Mouse (Mus musculus) granulocyte monocyte progenitor cell, adult 5-6 weeks (primary cell): ENCODE data around the gene Glipr2. TPM values are rescaled to one million over a fixed set of nuclear protein-coding genes. Genes with fewer than 3 reads are reported as not detected.

ENCODE experiments used
- ATAC-seq: replicated peaks from 2 replicates; pipeline ENCODE4 v1.8.0; 2016; ENCODE audit warnings: mild to moderate bottlenecking, moderate TSS enrichment, inconsistent platforms; ENCODE audit not compliant: poor library complexity, severe bottlenecking
- total RNA-seq, 2 experiments: library from RNA; stranded (forward) in 1 of 2; stranded (reverse) in 1 of 2; fragments of 200-712, 200-1000 nt in 1 of 2; fragments of >200 nt in 1 of 2; fragmentation: Nextera tagmentation in 1 of 2; gene quantifications; 2 replicates each; pipeline ENCODE4 v1.2.3; 2014 to 2017

The Glipr2 gene
- total RNA-seq, 2 experiments from 2014 or later, result 12.7 to 20.8 TPM

DNA sequence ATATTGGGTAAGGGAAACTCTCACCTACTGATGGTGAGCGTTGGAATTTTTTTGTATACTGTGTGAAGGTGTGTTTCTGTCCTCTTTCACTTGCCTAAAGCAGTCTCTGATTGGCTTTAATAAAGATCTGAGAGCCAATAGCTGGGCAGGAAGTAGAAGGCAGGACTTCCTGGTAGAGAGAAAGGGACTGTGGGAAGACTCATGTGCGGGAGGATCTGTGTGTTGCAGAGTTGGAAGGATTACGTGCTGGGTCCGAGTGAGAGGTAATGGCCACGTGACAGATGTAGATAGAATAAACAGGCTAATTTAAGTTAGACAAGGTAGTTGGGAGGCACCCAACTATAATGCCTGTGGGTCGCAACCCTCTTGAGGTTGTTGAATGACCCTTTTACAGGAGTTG, 46.4 kb downstream of the Glipr2 start:
- ATAC-seq, result no peak

DNA sequence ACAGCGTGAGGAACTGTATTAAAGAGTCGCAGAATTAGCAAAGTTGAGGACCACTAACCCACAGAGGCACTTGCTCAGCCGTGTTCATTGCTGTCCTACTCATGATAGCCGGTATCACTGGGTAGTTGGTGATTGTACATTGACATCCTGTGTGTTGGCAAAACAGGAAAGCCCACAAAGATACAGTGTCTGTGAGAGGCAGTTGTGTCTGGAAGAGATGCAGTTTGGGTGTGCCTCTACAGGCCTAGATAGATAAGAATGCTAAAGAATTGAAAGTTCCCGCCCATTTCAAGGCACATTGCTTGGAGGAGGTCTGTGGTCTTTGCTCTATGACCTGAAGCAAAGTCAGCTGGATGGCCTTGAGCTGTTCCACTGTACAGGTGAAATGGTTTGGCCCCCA, 46.9 kb downstream of the Glipr2 start, which contains the start of gene Clta:
Gene Clta (plus strand): TSS at position 327 of the 400 bp plus-strand sequence.
- ATAC-seq, result no peak

DNA sequence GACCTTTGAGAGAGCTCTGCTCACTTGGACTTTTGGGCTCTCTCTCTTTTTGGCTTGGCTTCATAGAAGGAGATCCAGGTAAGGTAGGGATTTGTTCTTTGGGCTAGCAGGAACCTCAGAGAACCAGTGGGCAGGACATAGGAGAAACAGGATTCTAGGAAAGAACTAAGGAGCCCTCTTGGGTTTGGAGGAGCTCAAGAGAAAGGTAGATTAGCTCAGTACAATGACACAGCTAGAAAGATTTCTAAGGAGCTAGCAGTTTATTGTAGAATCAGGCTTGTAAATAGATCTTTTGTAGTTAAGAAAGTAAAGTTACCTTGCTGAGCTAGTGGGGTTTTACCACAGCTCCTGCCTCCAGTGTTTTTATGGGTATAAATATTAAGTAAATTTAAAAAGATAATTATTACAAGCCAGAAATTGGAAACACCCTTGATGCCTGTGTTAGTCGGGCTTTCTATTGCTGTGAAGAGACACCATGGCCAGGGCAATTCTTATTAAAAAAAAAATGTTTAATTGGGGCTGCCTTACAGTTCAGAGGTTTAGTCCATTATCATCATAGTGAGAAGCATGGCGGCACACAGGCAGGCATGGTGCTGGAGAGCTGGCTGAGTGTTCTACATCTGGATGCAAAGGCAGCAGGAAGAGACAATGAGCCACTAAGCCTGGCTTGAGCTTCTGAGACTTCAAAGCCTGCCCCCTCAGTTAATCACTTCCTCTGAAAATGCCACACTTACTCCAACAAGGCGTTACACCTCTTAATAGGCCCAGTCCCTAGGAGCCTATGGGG, 47.6 kb downstream of the Glipr2 start:
- no peak for ATAC-seq

DNA sequence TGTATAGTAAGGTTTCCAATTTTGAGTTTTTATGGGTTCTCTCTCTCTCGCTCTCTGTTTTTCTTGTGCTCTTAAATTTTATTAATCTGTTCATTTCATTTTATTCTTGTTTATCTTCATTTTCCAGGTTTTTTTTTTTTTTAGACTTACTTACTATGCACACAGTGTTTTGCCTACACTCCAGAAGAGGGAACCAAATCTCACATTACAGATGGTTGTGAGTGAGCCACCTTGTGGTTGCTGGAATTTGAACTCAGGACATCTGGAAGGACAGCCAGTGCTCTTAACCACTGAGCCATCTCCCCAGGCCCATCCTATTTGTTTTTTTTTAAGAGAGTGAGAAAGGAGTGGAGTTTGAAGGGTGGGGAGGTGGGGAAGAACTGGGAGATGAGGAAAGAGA, 53.0 kb downstream of the Glipr2 start:
- ATAC-seq, result no peak

DNA sequence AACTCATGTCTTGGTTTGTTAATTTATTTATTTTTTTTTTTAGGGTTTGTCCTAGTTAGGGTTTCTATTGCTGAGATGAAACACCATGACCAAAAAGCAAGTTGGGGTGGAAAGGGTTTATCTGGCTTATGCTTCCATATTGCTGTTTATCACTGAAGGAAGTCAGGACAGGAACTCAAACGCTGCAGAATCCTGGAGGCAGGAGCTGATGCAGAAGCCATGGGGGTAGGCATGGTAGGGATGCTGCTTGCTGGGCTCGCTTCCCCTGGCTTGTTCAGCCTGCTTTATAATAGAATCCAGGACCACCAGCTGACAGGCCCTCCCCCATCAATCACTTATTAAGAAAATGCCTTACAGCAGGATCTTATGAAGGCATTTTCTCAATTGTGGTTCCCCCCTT, 53.7 kb downstream of the Glipr2 start:
- no peak for ATAC-seq

DNA sequence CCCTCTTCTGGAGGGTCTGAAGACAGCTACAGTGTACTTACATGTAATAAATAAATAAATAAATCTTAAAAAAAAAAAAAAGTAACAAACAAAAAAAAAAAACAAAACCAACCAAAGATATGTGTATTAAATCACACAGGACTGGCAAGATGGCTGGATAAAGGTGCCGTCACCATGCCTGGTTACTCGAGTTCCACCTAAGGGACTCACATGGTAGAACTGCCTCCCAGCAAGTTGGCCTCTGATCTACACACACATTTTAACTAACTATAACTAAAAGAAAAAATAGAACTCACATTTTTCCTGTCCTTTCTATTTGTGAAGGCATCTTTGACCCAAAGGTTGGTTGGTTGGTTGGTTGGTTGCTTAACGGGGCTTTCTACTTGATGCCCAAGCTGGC, 54.6 kb downstream of the Glipr2 start:
- ATAC-seq, result no peak

DNA sequence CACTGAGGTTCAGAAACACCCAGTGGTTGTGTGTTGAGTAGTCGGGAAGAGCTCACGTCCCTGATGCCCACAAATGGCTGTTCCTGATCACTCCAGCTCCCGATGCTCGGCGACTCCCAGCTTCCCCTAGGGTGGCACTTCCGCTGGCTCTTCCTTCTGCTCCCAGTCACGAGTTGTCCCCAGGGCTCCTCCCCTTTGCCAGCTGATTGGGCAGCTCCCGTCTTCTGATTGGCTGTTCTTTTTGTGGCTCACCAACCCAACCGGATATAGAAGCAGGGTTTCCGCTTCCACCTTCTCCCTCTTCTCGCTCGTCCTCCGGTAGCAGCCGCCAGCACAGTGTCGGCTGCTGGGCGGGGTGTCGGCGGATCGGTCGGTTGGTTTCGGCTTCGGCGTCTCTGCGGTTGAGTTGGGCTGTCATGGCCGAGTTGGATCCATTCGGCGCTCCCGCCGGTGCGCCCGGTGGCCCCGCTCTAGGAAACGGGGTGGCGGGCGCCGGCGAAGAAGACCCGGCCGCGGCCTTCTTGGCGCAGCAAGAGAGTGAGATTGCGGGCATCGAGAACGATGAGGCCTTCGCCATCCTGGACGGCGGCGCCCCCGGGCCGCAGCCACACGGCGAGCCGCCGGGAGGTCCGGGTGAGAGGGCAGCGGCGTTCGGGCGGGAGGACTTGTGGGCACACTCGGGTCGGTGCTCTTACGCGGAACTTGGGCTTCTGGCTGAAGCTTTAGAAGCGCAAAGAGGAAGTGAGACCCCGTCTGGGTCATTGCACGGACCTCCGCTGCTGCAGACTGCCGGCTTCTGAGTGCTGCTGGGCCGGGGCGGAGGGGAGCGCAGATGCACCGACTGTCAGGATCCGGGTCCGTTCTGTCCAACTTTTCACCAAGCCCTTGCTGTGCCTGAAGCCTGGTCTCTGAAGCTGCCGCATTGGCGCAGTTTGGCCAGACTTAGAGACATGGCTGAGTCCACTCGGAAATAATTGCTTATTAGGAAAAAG, 55.5 kb downstream of the Glipr2 start:
- peak; percentile 92 for ATAC-seq

DNA sequence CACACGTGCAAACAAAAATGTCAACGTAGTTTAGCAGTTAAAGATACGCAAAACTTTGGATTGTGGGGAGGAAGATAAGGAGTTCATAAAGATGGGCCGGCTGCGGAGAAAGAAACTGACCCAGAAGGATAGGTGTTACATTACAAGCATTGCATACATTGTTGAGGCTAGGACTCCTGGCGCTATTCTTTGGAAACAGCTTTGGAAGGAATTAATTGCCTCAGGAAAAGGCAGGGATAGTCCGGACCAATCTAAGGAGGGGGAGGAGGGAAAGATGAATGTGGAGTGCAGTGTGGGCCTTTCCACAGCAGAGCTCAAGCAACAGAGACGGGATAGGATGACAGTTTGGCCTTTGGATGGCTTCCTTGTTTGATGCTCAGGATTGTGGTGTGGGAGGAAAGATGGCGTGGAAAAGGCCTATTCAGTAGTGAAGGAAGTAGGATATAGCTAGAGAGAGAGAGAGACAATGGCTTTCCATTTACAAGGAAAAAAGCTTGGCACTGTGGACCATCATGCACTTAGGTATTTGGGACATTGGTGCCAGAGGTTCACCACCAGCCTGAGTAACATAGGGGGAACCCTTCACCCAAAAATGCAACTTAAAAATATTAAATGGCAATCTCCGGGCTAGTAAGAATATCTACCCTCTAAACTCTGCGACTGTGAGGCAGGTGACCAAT, 56.3 kb downstream of the Glipr2 start:
- ATAC-seq, result no peak

DNA sequence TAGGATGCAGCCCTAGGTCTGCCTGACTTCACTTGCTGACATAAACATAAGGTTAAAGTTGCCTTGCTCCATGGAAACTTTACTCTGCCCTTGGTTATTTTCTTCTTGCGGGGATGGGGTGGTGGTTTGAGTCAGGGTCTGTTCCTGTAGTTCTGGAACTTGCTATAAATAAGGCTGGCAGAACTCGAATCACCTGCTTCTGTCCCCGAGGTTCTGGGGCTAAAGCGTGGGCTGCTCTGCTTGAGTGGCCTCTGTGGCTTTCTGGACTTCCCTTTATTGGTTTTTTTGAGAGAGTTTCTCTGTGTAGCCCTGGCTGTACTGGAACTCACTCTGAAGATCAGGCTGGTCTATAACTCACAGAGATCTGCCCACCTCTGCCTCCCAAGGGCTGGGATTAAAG, 58.9 kb downstream of the Glipr2 start:
- no peak for ATAC-seq

DNA sequence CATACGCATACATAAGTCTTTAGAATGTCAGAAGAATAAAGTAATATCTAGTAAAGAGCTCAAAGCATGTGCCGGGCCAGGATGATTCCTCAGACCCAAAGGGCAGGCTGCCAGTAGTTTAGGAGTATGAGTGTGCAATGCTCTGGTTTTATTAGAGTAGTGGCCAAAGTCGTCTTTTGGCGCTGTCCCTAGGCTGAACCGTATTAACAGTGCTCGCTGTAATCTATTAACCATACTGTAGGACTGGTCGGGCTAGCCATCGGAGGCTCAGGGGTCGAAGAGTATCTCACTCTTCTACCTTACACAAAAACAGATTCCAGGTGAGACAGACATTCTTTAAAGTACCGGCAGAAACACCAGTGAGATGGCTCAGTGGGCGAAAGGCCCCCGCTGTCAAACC, 59.6 kb downstream of the Glipr2 start:
- ATAC-seq, result no peak

DNA sequence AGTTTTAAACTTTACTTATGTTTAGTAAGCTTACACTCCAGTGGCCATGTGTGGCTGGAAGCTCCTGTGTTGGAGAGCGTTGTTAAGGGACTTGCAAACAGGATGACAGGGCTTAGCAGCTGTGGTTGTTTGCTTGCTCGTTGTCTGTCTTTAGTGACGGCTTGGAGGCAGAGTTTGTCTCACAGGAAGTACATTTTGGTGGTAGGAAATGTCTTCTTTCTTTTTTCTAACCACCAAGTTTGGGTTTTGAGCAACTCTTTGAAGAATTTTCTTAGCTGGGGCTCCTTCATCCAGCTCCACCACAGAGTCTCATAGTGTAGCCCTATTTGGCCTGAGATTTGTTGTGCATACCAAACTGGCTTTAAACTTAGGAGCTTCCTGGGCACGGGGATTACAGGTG, 65.1 kb downstream of the Glipr2 start:
- ATAC-seq, result no peak

DNA sequence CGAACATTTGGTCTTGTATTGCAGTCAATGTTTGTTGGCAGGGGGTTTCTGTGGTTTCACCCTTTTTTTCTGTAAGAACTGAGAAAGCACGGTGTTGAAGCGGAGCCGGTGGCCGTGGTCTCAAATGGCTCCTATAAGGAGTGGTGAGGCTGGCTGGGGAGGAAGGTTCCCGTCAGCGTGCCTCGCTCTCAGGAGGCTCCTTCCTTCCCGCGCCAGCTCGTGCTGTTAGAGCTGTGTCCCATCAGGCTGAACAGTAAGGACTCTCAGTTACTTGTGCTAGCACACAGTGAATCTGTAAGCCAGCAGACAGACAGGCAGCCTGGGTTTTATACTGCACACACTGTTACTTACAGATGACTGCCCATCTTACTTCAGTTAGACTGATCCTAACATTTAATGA, 65.6 kb downstream of the Glipr2 start:
- ATAC-seq, result no peak

DNA sequence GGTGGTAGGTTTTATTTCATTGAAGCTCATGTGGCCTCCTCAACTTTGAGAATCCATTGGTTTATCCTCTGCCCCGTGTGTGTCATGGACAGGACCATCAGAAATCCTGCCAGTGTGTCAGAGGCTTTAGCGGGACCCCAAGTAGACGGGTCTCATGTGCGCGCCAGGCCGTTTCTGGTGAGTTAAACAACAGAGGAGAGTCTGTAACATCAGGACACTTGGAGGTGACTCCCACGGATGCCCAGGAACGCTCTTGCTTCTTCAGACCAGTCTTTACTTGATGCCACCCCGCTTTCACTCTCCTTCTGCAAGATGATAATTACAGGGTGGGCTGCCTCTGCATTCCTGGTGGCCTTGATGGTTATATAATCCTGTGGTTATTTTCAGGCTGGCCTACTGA, 66.5 kb downstream of the Glipr2 start:
- no peak for ATAC-seq

DNA sequence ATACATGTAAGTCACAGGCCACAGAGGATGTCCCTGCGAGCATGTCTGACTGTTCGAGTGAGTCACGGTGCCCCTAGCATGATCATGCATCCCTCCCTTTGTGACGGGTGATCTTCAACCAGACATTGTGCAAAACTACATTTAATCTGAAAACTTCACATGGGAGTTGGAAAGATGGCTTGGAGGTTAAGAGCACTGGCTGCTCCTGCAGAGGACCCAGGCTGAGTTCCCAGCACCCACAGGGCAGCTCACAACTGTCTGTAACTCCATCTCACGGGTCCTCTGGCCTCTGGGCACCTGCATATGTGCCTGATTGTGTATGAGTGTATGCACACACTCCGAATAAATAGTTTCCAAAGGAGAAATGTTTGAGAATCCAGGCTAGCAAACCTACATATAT, 67.0 kb downstream of the Glipr2 start:
- no peak for ATAC-seq

DNA sequence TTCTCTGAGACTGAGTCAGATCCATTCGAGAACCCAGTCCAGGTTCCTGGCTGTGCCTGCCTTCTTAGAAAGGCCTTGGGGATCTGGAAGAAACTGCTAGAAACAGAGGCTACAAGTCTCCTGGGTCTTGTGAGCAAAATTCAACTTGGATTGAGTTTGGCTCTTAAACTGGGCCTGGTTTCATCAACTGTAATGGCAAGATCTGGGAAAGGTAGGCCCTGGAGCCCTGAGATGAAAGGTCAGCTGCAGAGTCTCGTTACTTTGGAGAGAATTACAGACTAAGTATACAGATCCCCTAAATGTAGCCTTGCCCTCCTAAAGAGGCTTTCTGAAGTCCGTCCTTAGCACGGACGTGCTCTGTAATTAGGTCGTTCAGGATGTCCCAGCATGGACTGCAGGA, 68.4 kb downstream of the Glipr2 start:
- no peak for ATAC-seq

Other genes starting within 250 kb of the Glipr2 start
- gene Olfr71, start 247.1 kb upstream of the Glipr2 start, total RNA-seq (2014; fragmentation: Nextera tagmentation), result not detected in 2 replicates
- gene Olfr71, start 247.1 kb upstream of the Glipr2 start, total RNA-seq (2017), result not detected in 2 replicates
- not detected in 2 replicates for gene Hrct1, start 230.2 kb upstream of the Glipr2 start, total RNA-seq (2014; fragmentation: Nextera tagmentation)
- gene Hrct1, start 230.2 kb upstream of the Glipr2 start, total RNA-seq (2017), result not detected in 2 replicates
- not detected in 2 replicates for gene Spaar, start 227.4 kb upstream of the Glipr2 start, total RNA-seq (2014; fragmentation: Nextera tagmentation)
- gene Spaar, start 227.4 kb upstream of the Glipr2 start, total RNA-seq (2017), result not detected in 2 replicates
- gene Olfr159, start 186.4 kb upstream of the Glipr2 start, total RNA-seq (2014; fragmentation: Nextera tagmentation), result not detected in 2 replicates
- not detected in 2 replicates for gene Olfr159, start 186.4 kb upstream of the Glipr2 start, total RNA-seq (2017)
- not detected in 2 replicates for gene Olfr156, start 133.5 kb upstream of the Glipr2 start, total RNA-seq (2014; fragmentation: Nextera tagmentation)
- gene Olfr156, start 133.5 kb upstream of the Glipr2 start, total RNA-seq (2017), result not detected in 2 replicates
- gene Olfr157, start 117.2 kb upstream of the Glipr2 start, total RNA-seq (2014; fragmentation: Nextera tagmentation), result not detected in 2 replicates
- gene Olfr157, start 117.2 kb upstream of the Glipr2 start, total RNA-seq (2017), result not detected in 2 replicates
- gene Olfr155, start 105.8 kb upstream of the Glipr2 start, total RNA-seq (2014; fragmentation: Nextera tagmentation), result not detected in 2 replicates
- not detected in 2 replicates for gene Olfr155, start 105.8 kb upstream of the Glipr2 start, total RNA-seq (2017)
- 1.3 and 5.5 TPM in 2 replicates for gene Reck, start 81.9 kb upstream of the Glipr2 start, total RNA-seq (2014; fragmentation: Nextera tagmentation)
- 0.22 and 1.4 TPM in 2 replicates for gene Reck, start 81.9 kb upstream of the Glipr2 start, total RNA-seq (2017)
- gene Ccin, start 26.1 kb downstream of the Glipr2 start, total RNA-seq (2014; fragmentation: Nextera tagmentation), result not detected in 2 replicates
- 0.09 TPM in 1 of 2 replicates, not detected in the other for gene Ccin, start 26.1 kb downstream of the Glipr2 start, total RNA-seq (2017)
- gene Clta, start 47.1 kb downstream of the Glipr2 start, total RNA-seq (2014; fragmentation: Nextera tagmentation), result 280 and 311 TPM in 2 replicates
- gene Clta, start 47.1 kb downstream of the Glipr2 start, total RNA-seq (2017), result 422 and 509 TPM in 2 replicates
- 32.9 and 42.7 TPM in 2 replicates for gene Gne, start 126.8 kb downstream of the Glipr2 start, total RNA-seq (2014; fragmentation: Nextera tagmentation)
- gene Gne, start 126.8 kb downstream of the Glipr2 start, total RNA-seq (2017), result 34.6 and 36.3 TPM in 2 replicates